Comparison of ENCODE assay signal across 8 mouse cellular contexts in genomic region chr13:45000836-45001227, GRCm38 (mm10). TPM values are rescaled to one million over a fixed set of nuclear protein-coding genes. Genes with fewer than 3 reads are reported as not detected.
A peak's percentile ranks its signal among the peaks of the same experiment; 100 is the strongest.
DNase-seq lines count a peak whose midpoint lies in the region; ATAC-seq and TF ChIP-seq lines count a peak whose summit lies in the region.

No protein-coding gene starts in this region.

- H3K27me3 ChIP-seq in testis, adult 2 months (ENCODE audit: control insufficient read depth, insufficient read depth, low read length), result no peaks in the 10 kb centered on the region
- H3K27me3 ChIP-seq in forebrain, embryonic 13.5 days, result no peaks in the 10 kb centered on the region
- no peaks in the 10 kb centered on the region for H3K27me3 ChIP-seq in hindbrain, postnatal 0 days (ENCODE audit: insufficient read depth, low read length)
- 0 out of 2 replicates have a peak, but pooled peaks cover 4% of the 10 kb centered on the region for H3K27me3 ChIP-seq in liver, embryonic 15.5 days
- H3K27me3 ChIP-seq in neural tube, embryonic 11.5 days (ENCODE audit: control insufficient read depth, insufficient read depth, low read length), result no peaks in the 10 kb centered on the region

- 19% methylated on average over 7 of the region's 7 CpGs for WGBS in forebrain, embryonic 13.5 days
- WGBS in hindbrain, postnatal 0 days, result 9% methylated on average over 7 of the region's 7 CpGs
- 18% methylated on average over 7 of the region's 7 CpGs for whole genome bisulfite sequencing in liver, embryonic 15.5 days (ENCODE audit: insufficient replicate concordance)
- 23% methylated on average over 7 of the region's 7 CpGs for WGBS in neural tube, embryonic 11.5 days

- no peak for TF ChIP-seq POLR2A in testis, adult 2 months (IDR thresholded peaks at IDR 0.05; ENCODE audit: control insufficient read depth, low read depth, low read length)

- ATAC-seq in forebrain, embryonic 13.5 days, result no peak
- no peak for ATAC-seq in hindbrain, postnatal 0 days
- ATAC-seq in liver, embryonic 15.5 days (ENCODE audit: insufficient read depth), result no peak
- no peak for ATAC-seq in neural tube, embryonic 11.5 days (ENCODE audit: insufficient read depth, low FRiP score, low TSS enrichment)
- ATAC-seq in frontal cortex, adult (ENCODE audit: low TSS enrichment), result no peak

- H3K36me3 ChIP-seq in testis, adult 2 months (ENCODE audit: control insufficient read depth, insufficient read depth, low read length), result no peaks in the 10 kb centered on the region; the same call in none of the 2 replicates
- H3K36me3 ChIP-seq in forebrain, embryonic 13.5 days (ENCODE audit: poor library complexity, severe bottlenecking), result peaks cover 3% of the 10 kb centered on the region; the same call in 1 of the 2 replicates
- H3K36me3 ChIP-seq in hindbrain, postnatal 0 days (ENCODE audit: insufficient read depth, low read length), result no peaks in the 10 kb centered on the region
- no peaks in the 10 kb centered on the region; the same call in 1 of the 2 replicates for H3K36me3 ChIP-seq in liver, embryonic 15.5 days (replicated peaks)
- no peaks in the 10 kb centered on the region for H3K36me3 ChIP-seq in neural tube, embryonic 11.5 days (ENCODE audit: control insufficient read depth, insufficient read depth, low read length)

- no peak for DNase-seq in testis, postnatal 10 days (ENCODE audit: low spot score)
- peak; percentile 46 for DNase-seq in cerebellum, adult 11-12 months
- DNase-seq in hindbrain, postnatal 0 days (ENCODE audit: low spot score), result peak; percentile 51
- DNase-seq in neural tube, embryonic 11.5 days (ENCODE audit: low spot score), result peak; percentile 41

- peaks cover 6% of the 10 kb centered on the region for H3K4me1 ChIP-seq in testis, adult 2 months (ENCODE audit: control insufficient read depth, insufficient read depth, low read length)
- H3K4me1 ChIP-seq in forebrain, embryonic 13.5 days, result peaks cover 25% of the 10 kb centered on the region
- H3K4me1 ChIP-seq in hindbrain, postnatal 0 days (ENCODE audit: insufficient read depth, low read length), result 0 out of 2 replicates have a peak, but pooled peaks cover 4% of the 10 kb centered on the region
- peaks cover 26% of the 10 kb centered on the region for H3K4me1 ChIP-seq in liver, embryonic 15.5 days (replicated peaks)
- peaks cover 8% of the 10 kb centered on the region; the same call in 1 of the 2 replicates for H3K4me1 ChIP-seq in neural tube, embryonic 11.5 days (ENCODE audit: control insufficient read depth, insufficient read depth, low read length)

- no peak for TF ChIP-seq CTCF in testis, adult 2 months (IDR thresholded peaks at IDR 0.05; ENCODE audit: control insufficient read depth, insufficient read depth, insufficient replicate concordance, low read depth, low read length)
- peak; percentile 54 for TF ChIP-seq CTCF in hindbrain, postnatal 0 days (IDR thresholded peaks at IDR 0.05; ENCODE audit: low read depth)

- no peaks in the 10 kb centered on the region for H3K9me3 ChIP-seq in forebrain, embryonic 13.5 days (replicated peaks)
- no peaks in the 10 kb centered on the region for H3K9me3 ChIP-seq in hindbrain, postnatal 0 days (ENCODE audit: low read length)
- no peaks in the 10 kb centered on the region for H3K9me3 ChIP-seq in liver, embryonic 15.5 days (replicated peaks)
- H3K9me3 ChIP-seq in neural tube, embryonic 11.5 days (ENCODE audit: control insufficient read depth, low read length), result no peaks in the 10 kb centered on the region

- H3K9ac ChIP-seq in forebrain, embryonic 13.5 days, result peak overlapping the region; percentile 14; the same call in 1 of the 2 replicates
- H3K9ac ChIP-seq in hindbrain, postnatal 0 days (replicated peaks; ENCODE audit: low read length), result peak overlapping the region; percentile 73; the same call in 1 of the 2 replicates
- peak overlapping the region; percentile 82 for H3K9ac ChIP-seq in liver, embryonic 15.5 days
- H3K9ac ChIP-seq in neural tube, embryonic 11.5 days (ENCODE audit: low read length), result no peak overlapping the region

- H3K4me2 ChIP-seq in forebrain, embryonic 13.5 days, result peak overlapping the region; percentile 88
- peak overlapping the region; percentile 67 for H3K4me2 ChIP-seq in hindbrain, postnatal 0 days (ENCODE audit: low read depth, low read length)
- peak overlapping the region; percentile 99 for H3K4me2 ChIP-seq in liver, embryonic 15.5 days
- H3K4me2 ChIP-seq in neural tube, embryonic 11.5 days (ENCODE audit: low read depth), result peak overlapping the region; percentile 66

- H3K4me3 ChIP-seq in testis, adult 2 months (ENCODE audit: control insufficient read depth, low read depth, low read length), result peak overlapping the region; percentile 87
- H3K4me3 ChIP-seq in forebrain, embryonic 13.5 days, result peak overlapping the region; percentile 87
- H3K4me3 ChIP-seq in hindbrain, postnatal 0 days (ENCODE audit: low read length), result peak overlapping the region; percentile 82
- peak overlapping the region; percentile 87 for H3K4me3 ChIP-seq in liver, embryonic 15.5 days (replicated peaks)
- peak overlapping the region; percentile 88 for H3K4me3 ChIP-seq in neural tube, embryonic 11.5 days (ENCODE audit: low read depth, low read length)

- no peak overlapping the region; the same call in 1 of the 2 replicates for H3K27ac ChIP-seq in testis, adult 2 months (ENCODE audit: control insufficient read depth, insufficient read depth, low read depth, low read length)
- H3K27ac ChIP-seq in forebrain, embryonic 13.5 days, result no peak overlapping the region
- no peak overlapping the region for H3K27ac ChIP-seq in hindbrain, postnatal 0 days
- H3K27ac ChIP-seq in liver, embryonic 15.5 days (replicated peaks), result peak overlapping the region; percentile 83
- H3K27ac ChIP-seq in neural tube, embryonic 11.5 days (ENCODE audit: low read depth, low read length), result no peak overlapping the region

RNA-seq across cellular contexts. Expression of gene Dtnbp1, which starts 1.1 kb away (rescaled TPM):
- polyA plus RNA-seq in testis, adult 2 months (2012; rRNA removed), result 96.6 and 96.7 TPM in 2 replicates
- polyA plus RNA-seq in forebrain, embryonic 13.5 days (2015; fragmentation: Nextera tagmentation; extraction: Ambion mirVana), result 95.4 and 104 TPM in 2 replicates
- total RNA-seq in hindbrain, postnatal 0 days (2014; rRNA removed), result 90.7 and 97.6 TPM in 2 replicates
- 114 and 127 TPM in 2 replicates for polyA plus RNA-seq in hindbrain, postnatal 0 days (2015; fragmentation: Nextera tagmentation; extraction: Ambion mirVana)
- 28.6 and 31.9 TPM in 2 replicates for polyA plus RNA-seq in liver, embryonic 15.5 days (2015; fragmentation: Nextera tagmentation; extraction: Ambion mirVana)
- 78.5 and 78.6 TPM in 2 replicates for polyA plus RNA-seq in neural tube, embryonic 11.5 days (2014; fragmentation: Nextera tagmentation; extraction: Ambion mirVana)
